Mouse (Mus musculus) limb, embryonic 13.5 days (tissue): Measurements from ENCODE around the gene Avil. TPM values are rescaled to one million over a fixed set of nuclear protein-coding genes. Genes with fewer than 3 reads are reported as not detected.
A peak's percentile ranks its signal among the peaks of the same experiment; 100 is the strongest.

Experiments used
- ATAC-seq: fragments of 200-750 bp; cut with Nextera tagmentation; 2 replicates; pipeline ENCODE4 v1.8.0; 2017; ENCODE audit warnings: low read depth, moderate number of reproducible peaks, moderate TSS enrichment; ENCODE audit not compliant: low FRiP score
- H3K27ac ChIP-seq: fragments of 300-500 bp; sonication (generic); 2 replicates; pipeline ENCODE4 v1.5.1; 2015; ENCODE audit warnings: inconsistent platforms, mild to moderate bottlenecking, moderate library complexity
- H3K27me3 ChIP-seq: fragments of 300-500 bp; sonication (generic); 2 replicates; pipeline ENCODE4 v1.6.1; 2015; ENCODE audit warnings: mild to moderate bottlenecking, inconsistent platforms
- H3K36me3 ChIP-seq: fragments of 300-500 bp; sonication (generic); 2 replicates; pipeline ENCODE4 v1.6.1; 2015; ENCODE audit warnings: inconsistent platforms, mild to moderate bottlenecking, moderate library complexity
- H3K4me1 ChIP-seq: fragments of 300-500 bp; sonication (generic); 2 replicates; pipeline ENCODE4 v1.6.1; 2015; ENCODE audit warnings: inconsistent platforms
- H3K4me2 ChIP-seq: fragments of 300-500 bp; sonication (generic); replicated peaks from 2 replicates; pipeline ENCODE4 v1.6.1; 2015; ENCODE audit warnings: inconsistent platforms, mild to moderate bottlenecking, moderate library complexity
- H3K4me3 ChIP-seq: fragments of 300-500 bp; sonication (generic); 2 replicates; pipeline ENCODE4 v1.5.1; 2015; ENCODE audit warnings: moderate library complexity, mild to moderate bottlenecking, inconsistent platforms
- H3K9ac ChIP-seq: fragments of 300-500 bp; sonication (generic); 2 replicates; pipeline ENCODE4 v1.6.1; 2015; ENCODE audit warnings: mild to moderate bottlenecking, inconsistent platforms
- H3K9me3 ChIP-seq: fragments of 300-500 bp; sonication (generic); 2 replicates; pipeline ENCODE4 v1.6.1; 2016; ENCODE audit warnings: inconsistent platforms
- WGBS: fragments of 180-500 bp; shearing (Covaris S2); methylation state at CpG from one replicate; pipeline ENCODE4 v1.1.7; 2015; 5-methylcytosine and 5-hydroxymethylcytosine counted together
- microRNA counts: library from miRNA; unstranded; fragments of <30 nt; microRNA quantifications from one replicate; lab custom pipeline; 2016
- microRNA-seq: library from miRNA; unstranded; fragments of <30 nt; microRNA quantifications from one replicate; pipeline ENCODE4, GENCODE M21; 2016
- polyA plus RNA-seq: library from polyadenylated mRNA; unstranded; fragments of >200 nt; fragmentation: Nextera tagmentation; extraction: Ambion mirVana; gene quantifications from 2 replicates; pipeline ENCODE4 v1.2.1, GENCODE M21; 2015

Avil gene
- polyA plus RNA-seq, 1 experiment from 2014 or later, result 0.56 TPM

DNA sequence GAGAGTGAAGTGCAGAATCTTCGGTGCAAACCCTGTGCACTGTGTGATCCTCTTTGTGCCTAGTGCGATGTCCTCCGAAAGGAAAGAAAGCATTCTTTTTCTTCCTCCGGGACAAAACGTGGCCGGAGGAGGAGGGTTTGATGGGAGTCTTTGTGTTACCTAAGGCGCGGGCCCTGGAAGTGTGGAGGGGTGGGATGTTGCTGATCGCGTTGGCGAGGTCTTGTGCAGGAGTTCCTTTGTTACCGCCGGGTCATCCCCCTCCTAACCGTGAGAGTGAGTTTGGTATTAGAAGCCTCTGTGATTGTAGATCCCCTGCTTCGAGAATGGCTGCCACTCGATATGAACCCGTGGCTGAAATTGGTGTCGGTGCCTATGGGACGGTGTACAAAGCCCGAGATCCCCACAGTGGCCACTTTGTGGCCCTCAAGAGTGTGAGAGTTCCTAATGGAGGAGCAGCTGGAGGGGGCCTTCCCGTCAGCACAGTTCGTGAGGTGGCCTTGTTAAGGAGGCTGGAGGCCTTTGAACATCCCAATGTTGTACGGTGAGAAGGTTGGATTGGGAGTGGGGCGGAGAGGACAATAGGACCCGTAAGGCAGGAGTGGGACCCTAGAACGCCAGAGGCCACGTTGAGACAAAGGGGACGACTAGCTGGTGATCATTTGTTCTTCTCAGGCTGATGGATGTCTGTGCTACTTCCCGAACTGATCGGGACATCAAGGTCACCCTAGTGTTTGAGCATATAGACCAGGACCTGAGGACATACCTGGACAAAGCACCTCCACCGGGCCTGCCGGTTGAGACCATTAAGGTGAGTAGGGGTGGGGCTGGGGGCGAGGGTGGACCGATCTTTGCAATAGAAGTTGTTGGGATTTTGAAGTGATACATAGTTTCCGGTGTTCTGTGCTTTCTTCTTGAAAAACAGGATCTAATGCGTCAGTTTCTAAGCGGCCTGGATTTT lies 63.7 kb downstream of the Avil start:
- peak overlapping the region; percentile 72 for H3K27ac ChIP-seq
- H3K4me2 ChIP-seq, result peak overlapping the region; percentile 92
- peaks cover 43% of the 10 kb centered on the region for H3K36me3 ChIP-seq
- H3K4me1 ChIP-seq, result peaks cover 27% of the 10 kb centered on the region
- H3K9ac ChIP-seq, result peak overlapping the region; percentile 97
- H3K4me3 ChIP-seq, result peak overlapping the region; percentile 83
- 13% methylated on average over 37 of the region's 37 CpGs for WGBS
- H3K27me3 ChIP-seq, result peaks cover 17% of the 10 kb centered on the region
- no peak for ATAC-seq
- H3K9me3 ChIP-seq, result no peaks in the 10 kb centered on the region

DNA sequence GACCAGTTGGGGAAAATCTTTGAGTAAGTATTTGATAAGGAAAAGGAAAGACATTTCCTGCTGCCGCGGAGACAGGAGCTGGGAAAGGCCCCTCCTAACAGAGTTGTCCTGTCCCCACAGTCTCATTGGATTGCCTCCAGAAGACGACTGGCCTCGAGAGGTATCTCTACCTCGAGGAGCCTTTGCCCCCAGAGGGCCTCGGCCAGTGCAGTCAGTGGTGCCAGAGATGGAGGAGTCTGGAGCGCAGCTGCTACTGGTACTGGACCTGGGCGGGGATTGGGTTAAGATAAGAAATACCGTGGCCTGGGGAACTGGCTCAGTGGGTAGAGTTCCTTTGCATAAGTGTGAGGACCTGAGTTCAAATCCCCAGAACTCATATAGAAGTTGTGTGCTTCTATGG lies 65.5 kb downstream of the Avil start:
- no peak for ATAC-seq
- peaks cover 28% of the 10 kb centered on the region for H3K4me1 ChIP-seq
- H3K27ac ChIP-seq, result no peak overlapping the region
- H3K4me2 ChIP-seq, result no peak overlapping the region
- H3K9ac ChIP-seq, result no peak overlapping the region
- H3K27me3 ChIP-seq, result peaks cover 8% of the 10 kb centered on the region
- H3K4me3 ChIP-seq, result no peak overlapping the region
- H3K9me3 ChIP-seq, result no peaks in the 10 kb centered on the region
- H3K36me3 ChIP-seq, result peaks cover 43% of the 10 kb centered on the region
- WGBS, result 88% methylated on average over 9 of the region's 9 CpGs

DNA sequence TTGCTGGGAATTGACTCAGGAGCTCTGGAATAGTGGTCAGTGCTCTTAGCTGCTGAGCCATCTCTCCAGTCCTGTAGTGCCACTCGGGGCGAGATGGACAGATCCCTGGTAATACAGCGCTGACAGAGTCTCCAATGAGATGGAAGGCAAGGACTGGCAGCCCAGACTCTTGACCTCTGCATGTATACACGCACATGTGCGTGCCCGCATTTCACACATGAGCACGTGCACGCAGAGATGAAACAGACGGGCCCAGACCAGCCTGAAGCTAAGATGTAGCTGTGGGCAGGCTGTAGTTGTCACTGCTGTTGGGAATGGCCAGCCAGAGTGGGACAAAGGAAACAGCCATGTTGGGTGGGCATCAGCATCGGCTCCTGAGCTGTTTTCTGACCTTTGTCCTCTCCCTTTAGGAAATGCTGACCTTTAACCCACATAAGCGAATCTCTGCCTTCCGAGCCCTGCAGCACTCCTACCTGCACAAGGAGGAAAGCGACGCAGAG lies 66.1 kb downstream of the Avil start:
- Histone ChIP-seq H3K27ac (no peak overlapping the region), H3K9me3 (no peaks in the 10 kb centered on the region), H3K9ac (no peak overlapping the region), H3K4me2 (no peak overlapping the region), H3K27me3 (peaks cover 2% of the 10 kb centered on the region), H3K36me3 (peaks cover 43% of the 10 kb centered on the region), H3K4me1 (peaks cover 33% of the 10 kb centered on the region), H3K4me3 (no peak overlapping the region)
- 87% methylated on average over 14 of the region's 14 CpGs for WGBS
- ATAC-seq, result no peak

DNA sequence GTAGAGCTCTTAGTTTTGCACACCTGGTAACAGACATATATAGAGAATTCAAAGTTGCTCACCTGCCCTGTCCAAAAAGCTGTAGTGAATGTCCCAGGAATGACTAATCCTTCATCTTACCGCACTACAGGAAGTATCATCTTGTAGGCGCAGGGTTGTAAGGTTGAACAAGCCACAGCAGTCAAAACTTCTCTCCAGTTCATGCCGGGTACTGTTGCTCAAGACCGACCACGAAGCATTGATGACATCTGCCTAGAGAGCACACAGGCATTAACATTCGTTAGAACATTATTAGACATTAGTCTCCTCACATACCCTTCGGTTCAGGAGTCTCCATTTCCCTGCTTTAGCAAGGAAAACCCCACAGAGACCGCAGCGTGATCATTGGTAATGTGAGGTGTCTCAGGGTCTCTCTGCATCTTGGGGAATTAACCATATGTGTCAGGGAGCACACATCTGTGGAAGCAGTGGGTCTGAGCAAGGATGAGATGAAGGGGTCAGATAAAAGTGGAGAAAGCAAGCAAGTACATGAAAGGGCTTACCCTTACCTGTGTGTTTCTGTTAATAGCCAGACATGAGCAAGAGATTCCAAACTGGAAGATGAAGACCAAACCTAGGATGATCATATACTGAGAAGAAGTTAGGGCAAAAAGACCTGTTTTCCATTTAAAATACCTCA lies 68.0 kb downstream of the Avil start:
- H3K27me3 ChIP-seq, result no peaks in the 10 kb centered on the region
- 80% methylated on average over 9 of the region's 9 CpGs for WGBS
- H3K4me3 ChIP-seq, result peak overlapping the region; percentile 68
- H3K36me3 ChIP-seq, result peaks cover 43% of the 10 kb centered on the region
- H3K4me1 ChIP-seq, result peaks cover 33% of the 10 kb centered on the region
- ATAC-seq, result no peak
- peak overlapping the region; percentile 98 for H3K4me2 ChIP-seq
- H3K9ac ChIP-seq, result peak overlapping the region; percentile 78
- no peak overlapping the region; the same call in 1 of the 2 replicates for H3K27ac ChIP-seq
- H3K9me3 ChIP-seq, result no peaks in the 10 kb centered on the region

DNA sequence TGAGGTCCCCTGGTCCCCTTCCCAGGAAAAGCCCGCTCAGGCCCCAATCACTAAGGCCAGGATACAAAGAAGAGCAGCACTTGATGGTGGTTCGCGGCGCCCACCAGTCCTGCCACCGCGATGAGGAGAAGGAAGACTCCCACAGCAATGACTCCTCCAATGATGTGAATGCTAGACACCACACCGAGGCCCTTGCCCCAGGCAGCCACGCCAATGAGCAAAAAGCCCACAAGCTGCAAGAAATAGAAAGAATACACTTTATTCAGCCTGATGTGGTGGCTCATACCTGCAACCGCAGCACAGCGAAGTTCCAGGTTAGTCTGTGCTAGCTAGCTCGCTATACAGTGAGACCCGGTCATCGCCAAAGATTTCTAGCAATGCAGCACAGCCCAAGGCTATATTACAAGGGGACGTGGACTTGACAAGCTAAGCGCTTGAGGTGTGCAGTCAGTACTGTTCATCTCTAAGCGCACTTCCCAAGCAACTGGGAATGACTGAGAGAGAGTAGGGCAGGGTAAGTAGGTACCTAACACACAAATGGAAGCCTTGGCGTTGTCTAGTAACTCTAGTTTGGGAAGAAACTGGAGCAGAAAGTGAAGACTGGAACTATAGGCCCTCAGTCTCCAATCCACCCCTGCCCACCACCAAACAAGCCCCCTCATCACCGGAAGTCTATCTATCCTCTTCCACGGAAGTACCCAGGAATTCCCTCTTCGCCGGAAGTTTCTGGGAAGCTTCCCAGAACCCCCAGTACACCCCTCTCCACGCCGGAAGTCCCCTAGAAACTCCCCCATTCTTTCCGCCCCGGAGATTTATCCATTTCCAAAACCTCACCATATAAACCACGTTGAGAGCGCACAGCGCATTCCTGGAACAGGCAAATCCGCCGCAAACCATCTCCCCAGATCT lies 69.0 kb downstream of the Avil start:
- no peaks in the 10 kb centered on the region for H3K9me3 ChIP-seq
- peak overlapping the region; percentile 68 for H3K4me3 ChIP-seq
- H3K27me3 ChIP-seq, result no peaks in the 10 kb centered on the region
- H3K4me1 ChIP-seq, result peaks cover 32% of the 10 kb centered on the region
- ATAC-seq, result peak; percentile 73
- peak overlapping the region; percentile 78 for H3K9ac ChIP-seq
- peaks cover 42% of the 10 kb centered on the region for H3K36me3 ChIP-seq
- 7% methylated on average over 30 of the region's 30 CpGs for WGBS
- H3K4me2 ChIP-seq, result peak overlapping the region; percentile 98
- peak overlapping the region; percentile 89 for H3K27ac ChIP-seq

MicroRNAs encoded within 50 kb of the gene (microRNA counts, 519-probe panel; counts per million panel counts)
- 3,226 counts per million, percentile 54 among the panel's probes with 10 or more counts for microRNA mmu-miR-26a (lab: Ali Mortazavi, UCI)
- microRNA mmu-miR-546 (lab: Ali Mortazavi, UCI), result not detected

Small RNAs within 50 kb of the gene (microRNA-seq; reads per million reads assigned to microRNA genes)
- 36.9 reads per million, percentile 41 among the genes with 10 or more reads in this experiment for gene Mir26a-2
- not detected for gene Mir546

Other genes with a start within 250 kb of the Avil start
- 18.9 and 20.5 TPM in 2 replicates for gene Atp23, start 99.4 kb upstream of the Avil start, polyA plus RNA-seq
- gene Ctdsp2, start 22.0 kb upstream of the Avil start, polyA plus RNA-seq, result 78.2 and 78.9 TPM in 2 replicates
- 80.8 and 81.1 TPM in 2 replicates for gene Tsfm, start 30.1 kb downstream of the Avil start, polyA plus RNA-seq
- gene Mettl1, start 40.7 kb downstream of the Avil start, polyA plus RNA-seq, result 65.5 and 66.9 TPM in 2 replicates
- gene Eef1akmt3, start 40.8 kb downstream of the Avil start, polyA plus RNA-seq, result 1.0 and 1.1 TPM in 2 replicates
- 0.10 and 0.15 TPM in 2 replicates for gene Cyp27b1, start 47.5 kb downstream of the Avil start, polyA plus RNA-seq
- gene March9, start 59.5 kb downstream of the Avil start, polyA plus RNA-seq, result 1.5 and 1.8 TPM in 2 replicates
- 2,027 and 2,061 TPM in 2 replicates for gene Cdk4, start 62.8 kb downstream of the Avil start, polyA plus RNA-seq
- gene Tspan31, start 69.6 kb downstream of the Avil start, polyA plus RNA-seq, result 174 and 188 TPM in 2 replicates
- gene Agap2, start 74.6 kb downstream of the Avil start, polyA plus RNA-seq, result 0.29 and 0.43 TPM in 2 replicates
- gene Os9, start 120.4 kb downstream of the Avil start, polyA plus RNA-seq, result 80.8 and 84.9 TPM in 2 replicates
- 6.2 and 6.9 TPM in 2 replicates for gene B4galnt1, start 164.5 kb downstream of the Avil start, polyA plus RNA-seq
- gene Slc26a10, start 179.9 kb downstream of the Avil start, polyA plus RNA-seq, result 1.4 and 1.6 TPM in 2 replicates
- 108 and 111 TPM in 2 replicates for gene Arhgef25, start 189.4 kb downstream of the Avil start, polyA plus RNA-seq
- gene Dtx3, start 195.0 kb downstream of the Avil start, polyA plus RNA-seq, result 169 and 173 TPM in 2 replicates
- 27.6 and 29.1 TPM in 2 replicates for gene Pip4k2c, start 210.9 kb downstream of the Avil start, polyA plus RNA-seq